Mouse (Mus musculus) retina, adult 2 months (tissue): ENCODE measurements around the gene Mpzl3.
"Not testable (repeated sequence)": the region's sequence is repeated elsewhere in the genome, so short reads cannot be mapped to it uniquely, and the experiment has no call there.

Experiments
- DNase-seq: peaks from one replicate; pipeline ENCODE4 v3.0.0-alpha.2; 2012; ENCODE audit warnings: low read depth, low spot score

Mpzl3 gene

GRCm38 (mm10) chr9:45055082-45055713 lies at the start of gene Mpzl3:
Mpzl3 (plus strand) TSS chr9:45055186.
- peak; percentile 93 for DNase-seq

GRCm38 (mm10) chr9:45007404-45007803 lies 47.6 kb upstream of the Mpzl3 start:
- DNase-seq = no peak

- no peak for DNase-seq
Measured at GRCm38 (mm10) chr9:45008342-45008741, 46.6 kb upstream of the Mpzl3 start.

- no peak for DNase-seq
Measured at GRCm38 (mm10) chr9:45009180-45010078, 45.6 kb upstream of the Mpzl3 start, which contains the start of gene Cd3e. Cd3e (minus strand) TSS chr9:45009627.

- no peak for DNase-seq
Measured at GRCm38 (mm10) chr9:45010461-45010860, 44.5 kb upstream of the Mpzl3 start.

GRCm38 (mm10) chr9:45011291-45011690 lies 43.7 kb upstream of the Mpzl3 start:
- DNase-seq = no peak

- no peak for DNase-seq
Measured at GRCm38 (mm10) chr9:45014879-45015278, 40.1 kb upstream of the Mpzl3 start.

GRCm38 (mm10) chr9:45015841-45016240 lies 39.1 kb upstream of the Mpzl3 start:
- no peak for DNase-seq

- no peak for DNase-seq
Measured at GRCm38 (mm10) chr9:45018031-45018430, 37.0 kb upstream of the Mpzl3 start.

GRCm38 (mm10) chr9:45022800-45023199 lies 32.2 kb upstream of the Mpzl3 start:
- DNase-seq = peak; percentile 42

GRCm38 (mm10) chr9:45023638-45024037 lies 31.3 kb upstream of the Mpzl3 start:
- DNase-seq = no peak

- no peak for DNase-seq
Measured at GRCm38 (mm10) chr9:45024187-45024586, 30.8 kb upstream of the Mpzl3 start.

GRCm38 (mm10) chr9:45027376-45027775 lies 27.6 kb upstream of the Mpzl3 start:
- DNase-seq = no peak

- DNase-seq = no peak
Measured at GRCm38 (mm10) chr9:45030341-45030740, 24.6 kb upstream of the Mpzl3 start.

- no peak for DNase-seq
Measured at GRCm38 (mm10) chr9:45032261-45032660, 22.7 kb upstream of the Mpzl3 start.

- DNase-seq = no peak
Measured at GRCm38 (mm10) chr9:45034526-45034925, 20.5 kb upstream of the Mpzl3 start.

GRCm38 (mm10) chr9:45037803-45038202 lies 17.2 kb upstream of the Mpzl3 start:
- DNase-seq = not testable (repeated sequence)

- DNase-seq = no peak
Measured at GRCm38 (mm10) chr9:45039499-45039898, 15.5 kb upstream of the Mpzl3 start, which contains the start of gene Mpzl2. Mpzl2 (plus strand) TSS chr9:45039799.

GRCm38 (mm10) chr9:45040066-45040845 lies 14.7 kb upstream of the Mpzl3 start:
- DNase-seq = no peak

- DNase-seq = no peak
Measured at GRCm38 (mm10) chr9:45041131-45041838, 13.7 kb upstream of the Mpzl3 start.

GRCm38 (mm10) chr9:45042056-45042720 lies 12.8 kb upstream of the Mpzl3 start:
- DNase-seq = no peak
